Mouse (Mus musculus) frontal cortex, postnatal 25 days (tissue): Measurements from ENCODE around the gene Dhrs1.

Source experiments
- DNase-seq, 2 experiments: peaks; one replicate each; pipeline ENCODE4 v3.0.0; 2022; ENCODE audit warnings: low spot score in 2 of 2

Dhrs1 gene

DNA sequence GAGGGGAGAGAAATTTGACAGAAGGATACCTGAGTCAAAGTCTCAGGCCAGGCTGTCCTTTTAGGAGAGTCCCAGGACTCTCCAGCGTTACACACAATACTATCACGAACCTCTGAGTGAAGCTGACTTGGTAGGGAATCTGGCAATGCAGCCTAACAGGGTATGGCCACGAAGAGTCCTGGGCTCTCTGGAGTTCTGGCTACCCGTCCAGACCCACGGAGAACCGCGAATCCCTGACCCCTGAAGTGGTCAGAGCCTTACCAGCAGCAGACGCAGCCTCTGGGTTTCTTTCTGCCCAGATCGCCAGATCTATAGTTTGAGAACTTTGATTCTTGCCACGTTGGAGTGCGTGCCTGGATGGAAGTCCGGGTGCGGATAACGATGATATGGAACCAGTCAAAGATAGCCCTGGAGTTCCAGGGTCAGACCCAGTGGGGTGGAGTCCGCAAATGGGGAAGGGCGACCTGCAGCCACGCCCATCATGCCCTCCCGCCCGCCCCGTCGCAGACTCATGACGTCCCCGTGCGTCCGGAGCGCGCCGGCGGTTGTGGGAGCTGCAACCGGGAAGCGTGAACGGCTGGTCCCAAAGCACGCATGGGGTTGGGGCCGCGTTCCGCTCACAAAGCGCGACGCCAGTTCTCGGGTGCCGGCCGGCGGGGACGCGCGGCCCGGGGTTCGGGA lies at the start of gene Dhrs1, which contains the start of gene Nop9:
Gene Dhrs1 (minus strand): TSS at position 511 of the 681 bp plus-strand sequence.
Gene Nop9 (plus strand): TSS at position 514 of the 681 bp plus-strand sequence.
- peak; percentile 58 to 73 for DNase-seq

DNA sequence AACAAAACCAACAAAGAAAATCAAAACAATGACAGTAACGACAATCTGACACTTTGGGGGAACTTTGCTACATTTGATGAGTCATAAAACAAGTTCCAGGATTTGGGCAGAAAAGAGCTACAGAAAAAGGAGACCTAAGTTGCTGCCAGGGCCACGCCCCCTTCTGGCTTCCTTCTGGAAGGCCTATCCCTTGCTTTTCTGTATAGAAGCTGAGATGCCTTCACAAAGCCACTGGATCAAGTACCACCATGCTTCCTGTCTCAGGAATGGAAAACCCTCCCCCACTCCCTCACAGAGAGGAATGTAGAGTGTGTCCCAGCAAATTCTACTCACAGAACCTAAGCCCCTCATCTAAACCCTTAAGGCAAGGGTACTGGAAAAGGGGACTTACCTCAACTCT lies 48.5 kb upstream of the Dhrs1 start:
- DNase-seq = no peak

DNA sequence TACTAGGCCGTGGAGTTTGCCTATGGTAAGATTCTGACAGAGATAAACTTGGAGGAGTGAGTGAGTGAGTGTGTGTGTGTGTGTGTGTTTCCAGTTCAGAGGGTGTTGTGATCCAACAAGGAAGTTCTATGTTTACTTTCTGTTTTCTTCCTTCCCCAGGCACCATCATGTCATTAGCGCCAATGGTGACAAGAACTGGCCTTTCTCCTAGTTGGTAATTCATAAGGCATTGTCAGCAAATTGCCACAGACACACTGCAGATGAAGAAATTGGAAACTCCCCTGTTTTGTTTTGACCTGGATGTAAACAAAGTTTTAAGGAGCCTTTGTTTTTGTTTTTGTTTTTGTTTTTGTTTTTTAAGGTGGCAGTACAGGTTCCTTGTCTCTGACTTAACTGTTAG lies 48.0 kb upstream of the Dhrs1 start:
- DNase-seq = no peak

GRCm38 (mm10) chr14:55788256-55789050 lies 43.0 kb upstream of the Dhrs1 start, which contains the start of gene Ripk3:
Gene Ripk3, minus strand, starts transcription at chr14:55788865.
- no peak for DNase-seq

DNA sequence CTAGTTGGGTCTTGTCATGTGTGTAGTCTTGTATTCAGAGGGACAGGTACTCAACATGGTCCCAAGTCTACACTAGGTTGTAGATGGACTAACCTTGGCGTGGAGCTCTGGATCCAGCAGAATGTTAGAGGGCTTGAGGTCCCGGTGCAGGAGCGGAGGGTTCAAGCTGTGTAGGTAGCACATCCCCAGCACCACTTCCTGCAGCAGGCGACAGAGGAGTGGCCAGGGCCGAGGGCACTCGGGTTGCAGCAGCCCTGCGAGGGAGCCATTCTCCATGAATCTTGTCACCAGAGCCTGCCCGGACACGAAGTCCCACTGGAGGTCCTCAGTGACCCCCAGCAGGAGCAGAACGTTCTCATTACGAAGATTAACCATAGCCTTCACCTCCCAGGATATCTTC lies 42.2 kb upstream of the Dhrs1 start:
- DNase-seq = no peak

DNA sequence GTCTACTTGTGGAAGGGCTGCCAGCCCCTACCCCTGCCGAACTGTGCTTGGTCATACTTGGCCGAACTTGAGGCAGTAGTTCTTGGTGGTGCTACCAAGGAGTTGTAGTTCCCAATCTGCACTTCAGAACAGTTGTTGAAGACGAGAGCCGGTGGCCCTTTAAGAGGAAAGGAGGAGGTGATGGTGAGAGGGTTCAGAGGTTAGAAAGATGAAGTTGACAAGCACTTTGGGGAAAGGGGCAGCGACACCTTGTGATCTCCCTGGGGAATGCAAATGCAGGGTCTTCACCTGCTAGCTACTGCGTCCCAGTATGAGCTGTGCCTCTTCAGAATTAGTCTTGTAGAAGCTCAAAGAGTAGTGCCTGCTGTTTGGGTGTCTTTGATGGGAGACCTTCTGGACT lies 39.7 kb upstream of the Dhrs1 start:
- DNase-seq = no peak

DNA sequence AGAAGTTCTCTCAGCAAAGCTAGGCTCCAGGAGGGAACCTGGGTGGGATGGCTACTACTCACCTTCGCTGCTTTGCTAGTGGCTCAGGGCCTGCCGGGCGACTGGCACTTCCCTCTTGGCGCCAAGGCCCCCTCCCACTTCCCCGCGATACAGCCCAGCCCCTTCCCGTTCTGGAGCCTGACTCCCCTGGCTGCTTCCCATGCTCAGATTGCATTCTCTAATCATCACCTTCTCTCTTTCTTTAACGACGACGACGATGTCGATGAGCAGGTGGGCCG lies 38.4 kb upstream of the Dhrs1 start, which contains the start of gene Adcy4:
Gene Adcy4 (minus strand): TSS at position 138 of the 278 bp plus-strand sequence.
- no peak for DNase-seq

- no peak for DNase-seq
Observed at GRCm38 (mm10) chr14:55783171-55783957, 37.9 kb upstream of the Dhrs1 start.

GRCm38 (mm10) chr14:55782361-55782960 lies 37.0 kb upstream of the Dhrs1 start:
- no peak for DNase-seq

DNA sequence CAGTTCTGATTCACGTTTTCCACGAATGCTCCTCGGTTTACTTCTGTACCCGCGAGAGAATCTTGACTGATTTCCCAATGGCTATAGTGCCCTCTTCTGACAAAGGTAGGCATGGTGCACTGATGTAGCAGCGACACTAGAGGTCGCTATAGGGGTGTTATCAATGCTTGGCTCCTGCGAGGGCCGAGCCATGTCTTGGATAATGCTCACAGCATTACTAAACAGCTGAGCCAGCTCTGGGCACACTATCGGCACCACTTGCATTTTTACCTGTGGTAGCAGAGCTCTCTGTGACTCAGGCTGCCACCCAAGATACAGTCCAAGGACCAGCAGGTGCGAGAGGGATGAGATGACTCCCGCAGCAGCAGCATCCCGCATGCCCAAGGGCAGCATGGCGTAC lies 35.8 kb upstream of the Dhrs1 start:
- DNase-seq = no peak

GRCm38 (mm10) chr14:55780736-55781135 lies 35.2 kb upstream of the Dhrs1 start:
- DNase-seq = no peak

DNA sequence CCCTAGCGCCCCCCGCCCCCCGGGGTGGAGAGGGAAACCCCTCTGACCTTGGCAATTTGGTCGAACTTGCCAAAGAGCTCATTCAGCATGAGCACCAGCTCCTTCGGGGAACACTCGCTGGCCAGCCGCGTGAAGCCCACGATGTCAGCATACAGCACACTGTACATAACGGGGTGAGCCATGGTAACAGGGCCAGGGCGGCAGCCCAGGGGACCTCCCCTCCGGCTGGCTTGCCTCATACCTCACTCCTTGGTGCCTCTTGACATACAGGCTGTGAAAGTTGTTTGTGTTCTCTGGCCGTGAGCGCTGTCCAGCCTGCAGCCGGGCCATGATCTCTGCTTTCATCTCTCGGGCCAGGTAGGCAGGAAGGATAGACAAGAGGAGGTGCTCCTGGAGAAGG lies 34.2 kb upstream of the Dhrs1 start:
- DNase-seq = peak in 1 of 2 experiments; percentile 3

GRCm38 (mm10) chr14:55778686-55779085 lies 33.2 kb upstream of the Dhrs1 start:
- peak in 1 of 2 experiments; percentile 3 for DNase-seq

DNA sequence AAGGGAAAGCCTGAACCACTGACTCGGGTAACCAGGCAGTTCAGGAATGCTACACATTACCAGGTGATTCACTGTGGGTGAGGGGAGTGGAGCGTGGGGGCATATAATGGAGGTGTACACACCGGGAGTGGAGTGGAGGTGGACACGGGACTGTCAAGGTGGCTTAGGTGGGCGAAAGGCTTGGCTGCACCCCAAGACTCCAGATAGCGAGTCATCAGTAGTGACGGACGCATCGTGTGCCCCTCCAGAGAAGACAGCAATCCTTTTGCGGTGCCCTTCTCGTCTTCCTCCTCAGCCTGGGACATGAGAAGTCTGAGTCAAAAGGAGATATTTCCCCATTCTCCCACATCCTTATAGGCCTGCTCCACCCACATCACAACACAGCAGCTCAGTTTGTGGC lies 32.3 kb upstream of the Dhrs1 start:
- no peak for DNase-seq

DNA sequence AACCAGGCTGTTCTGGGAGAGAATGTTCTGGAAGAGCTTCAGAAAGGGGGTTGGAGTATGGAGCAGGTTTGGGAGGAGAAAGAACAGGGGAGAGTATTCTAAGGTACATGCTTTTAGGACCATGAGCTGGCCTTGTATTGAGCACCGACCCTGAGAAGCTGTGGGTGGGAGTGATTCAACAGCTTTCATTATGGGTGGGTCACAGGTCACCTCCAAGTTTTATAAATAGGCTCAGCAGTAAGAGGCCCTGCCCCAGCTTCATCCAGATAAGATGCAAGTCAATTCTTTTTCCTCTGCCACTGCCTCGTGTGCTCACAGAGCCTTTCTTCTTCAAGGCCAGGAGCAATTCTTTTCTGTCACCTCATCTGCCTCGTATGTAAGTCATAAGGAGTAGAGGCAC lies 31.7 kb upstream of the Dhrs1 start:
- no peak for DNase-seq

GRCm38 (mm10) chr14:55776711-55777110 lies 31.2 kb upstream of the Dhrs1 start:
- DNase-seq = no peak

- DNase-seq = no peak
Observed at GRCm38 (mm10) chr14:55769087-55769703, 23.7 kb upstream of the Dhrs1 start.

DNA sequence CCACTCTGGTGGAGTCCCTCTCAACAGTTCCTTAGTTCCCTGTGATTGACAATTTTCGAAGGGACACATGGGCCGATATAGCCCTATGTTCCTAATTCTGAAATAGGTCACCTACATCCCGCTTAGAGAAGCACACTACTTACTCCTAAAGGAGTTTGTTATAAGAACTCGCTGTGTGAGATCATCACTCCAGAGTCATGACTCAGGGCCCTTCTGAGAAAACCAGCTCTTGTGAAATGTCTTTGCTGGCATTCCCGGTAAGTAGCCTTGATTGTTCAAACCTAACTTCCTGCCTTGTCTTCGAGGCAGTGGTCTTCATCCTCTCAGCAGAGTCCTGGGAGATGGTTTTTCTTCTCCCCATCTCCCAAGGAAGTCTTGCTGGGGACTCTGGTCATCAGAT lies 23.1 kb upstream of the Dhrs1 start:
- no peak for DNase-seq

- DNase-seq = no peak
Observed at GRCm38 (mm10) chr14:55767519-55768414, 22.3 kb upstream of the Dhrs1 start.

DNA sequence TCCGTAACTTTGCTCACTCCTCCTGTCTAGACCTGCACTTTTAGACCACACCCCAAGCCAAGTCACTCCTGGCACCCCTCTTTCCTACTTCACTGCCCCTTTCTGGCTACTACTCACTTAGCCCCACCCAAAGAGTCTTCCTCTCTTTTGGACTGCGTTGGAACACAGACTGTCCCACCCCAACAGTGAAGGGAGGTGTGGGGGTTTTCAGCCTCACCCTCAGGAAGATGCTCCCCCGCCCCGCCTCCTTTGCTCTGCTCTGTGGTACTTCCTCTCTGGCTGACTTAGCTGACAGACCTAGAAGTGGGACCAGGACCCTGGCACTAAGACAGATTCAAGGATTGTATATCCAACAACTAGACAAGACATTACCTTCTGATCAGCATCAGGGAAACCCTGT lies 20.2 kb upstream of the Dhrs1 start, which contains the start of gene Ltb4r1:
Gene Ltb4r1 (plus strand): TSS at position 267 of the 400 bp plus-strand sequence.
- DNase-seq = no peak
